Mouse (Mus musculus) midbrain, embryonic 12.5 days (tissue): ENCODE measurements around the gene Syngr1. TPM values are rescaled to one million over a fixed set of nuclear protein-coding genes. Genes with fewer than 3 reads are reported as not detected.

Experiments
- ATAC-seq: fragments of 200-750 bp; cut with Nextera tagmentation; 2 replicates; pipeline ENCODE4 v1.8.0; 2017; ENCODE audit warnings: low read depth, moderate TSS enrichment, moderate library complexity; ENCODE audit not compliant: low FRiP score
- H3K27ac ChIP-seq: fragments of 300-500 bp; sonication (generic); replicated peaks from 2 replicates; pipeline ENCODE4 v1.5.1; 2016; ENCODE audit warnings: mild to moderate bottlenecking
- H3K27me3 ChIP-seq: fragments of 300-500 bp; sonication (generic); 2 replicates; pipeline ENCODE4 v1.6.1; 2016; ENCODE audit warnings: mild to moderate bottlenecking
- H3K36me3 ChIP-seq: fragments of 300-500 bp; sonication (generic); 2 replicates; pipeline ENCODE4 v1.6.1; 2016
- H3K4me1 ChIP-seq: fragments of 300-500 bp; sonication (generic); 2 replicates; pipeline ENCODE4 v1.6.1; 2016
- H3K4me2 ChIP-seq: fragments of 300-500 bp; sonication (generic); replicated peaks from 2 replicates; pipeline ENCODE4 v1.6.1; 2016; ENCODE audit warnings: mild to moderate bottlenecking, moderate library complexity
- H3K4me3 ChIP-seq: fragments of 300-500 bp; sonication (generic); 2 replicates; pipeline ENCODE4 v1.5.1; 2016; ENCODE audit warnings: mild to moderate bottlenecking
- H3K9ac ChIP-seq: fragments of 300-500 bp; sonication (generic); replicated peaks from 2 replicates; pipeline ENCODE4 v1.6.1; 2016; ENCODE audit warnings: mild to moderate bottlenecking, moderate library complexity
- H3K9me3 ChIP-seq: fragments of 300-500 bp; sonication (generic); 2 replicates; pipeline ENCODE4 v1.6.1; 2016; ENCODE audit warnings: mild to moderate bottlenecking
- WGBS: fragments of 180-500 bp; shearing (Covaris S2); methylation state at CpG from one replicate; pipeline ENCODE4 v1.1.7; 2016; 5-methylcytosine and 5-hydroxymethylcytosine counted together
- polyA plus RNA-seq: library from polyadenylated mRNA; unstranded; fragments of >200 nt; fragmentation: Nextera tagmentation; extraction: Ambion mirVana; gene quantifications from 2 replicates; pipeline ENCODE4 v1.2.1, GENCODE M21; 2016

Syngr1 gene
- polyA plus RNA-seq, 1 experiment from 2014 or later: 10.8 TPM

DNA sequence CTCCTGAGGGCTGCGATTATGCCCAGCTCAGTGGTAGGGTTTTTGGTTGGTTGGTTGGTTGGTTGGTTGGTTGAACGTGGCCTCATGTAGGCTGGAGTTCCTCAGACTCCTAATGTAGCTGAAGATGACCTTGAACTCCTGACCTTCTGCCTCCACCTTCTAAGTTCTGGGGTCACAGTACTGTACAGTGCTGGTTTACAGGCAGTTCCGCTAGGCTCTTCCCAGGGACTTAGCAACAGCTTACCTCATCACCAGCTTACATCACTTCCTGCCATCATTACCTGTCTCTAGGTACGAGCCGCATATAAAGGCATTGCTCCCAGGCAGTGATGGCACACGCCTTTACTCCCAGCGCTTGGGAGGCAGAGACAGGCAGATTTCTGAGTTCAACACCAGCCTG, 33.0 kb upstream of the Syngr1 start:
- no peak overlapping the region for H3K27ac ChIP-seq
- H3K9me3 ChIP-seq: no peaks in the 10 kb centered on the region
- H3K36me3 ChIP-seq: no peaks in the 10 kb centered on the region
- ATAC-seq: no peak
- 93% methylated on average over 7 of the region's 7 CpGs for WGBS
- no peak overlapping the region for H3K9ac ChIP-seq
- peaks cover 3% of the 10 kb centered on the region; the same call in 1 of the 2 replicates for H3K4me1 ChIP-seq
- no peaks in the 10 kb centered on the region; the same call in 1 of the 2 replicates for H3K27me3 ChIP-seq
- H3K4me2 ChIP-seq: no peak overlapping the region
- no peak overlapping the region for H3K4me3 ChIP-seq

DNA sequence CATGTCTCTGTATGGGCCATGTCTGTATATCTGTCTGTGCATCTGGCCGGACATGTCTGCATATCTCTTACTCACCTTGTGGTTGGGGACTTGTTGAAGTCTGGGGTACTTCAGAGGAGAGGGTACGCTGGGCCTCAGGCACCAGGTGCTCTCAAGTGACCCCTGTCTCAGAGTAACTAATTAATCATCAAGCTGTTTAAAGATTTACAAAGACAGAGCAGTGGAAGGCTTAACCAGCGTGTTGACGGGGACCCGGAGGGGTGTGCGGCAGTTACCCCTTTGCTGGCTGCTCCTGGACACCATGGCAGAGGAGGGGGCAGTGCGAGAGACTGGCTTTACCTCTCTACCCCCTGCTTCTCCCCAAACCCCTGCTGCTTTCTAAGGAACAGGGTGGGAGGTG, 31.5 kb upstream of the Syngr1 start:
- WGBS: 93% methylated on average over 7 of the region's 7 CpGs
- no peak overlapping the region for H3K9ac ChIP-seq
- H3K36me3 ChIP-seq: no peaks in the 10 kb centered on the region
- no peak overlapping the region for H3K4me3 ChIP-seq
- H3K9me3 ChIP-seq: no peaks in the 10 kb centered on the region
- ATAC-seq: no peak
- H3K27ac ChIP-seq: no peak overlapping the region
- peaks cover 6% of the 10 kb centered on the region for H3K27me3 ChIP-seq
- no peak overlapping the region for H3K4me2 ChIP-seq
- H3K4me1 ChIP-seq: peaks cover 3% of the 10 kb centered on the region; the same call in 1 of the 2 replicates

DNA sequence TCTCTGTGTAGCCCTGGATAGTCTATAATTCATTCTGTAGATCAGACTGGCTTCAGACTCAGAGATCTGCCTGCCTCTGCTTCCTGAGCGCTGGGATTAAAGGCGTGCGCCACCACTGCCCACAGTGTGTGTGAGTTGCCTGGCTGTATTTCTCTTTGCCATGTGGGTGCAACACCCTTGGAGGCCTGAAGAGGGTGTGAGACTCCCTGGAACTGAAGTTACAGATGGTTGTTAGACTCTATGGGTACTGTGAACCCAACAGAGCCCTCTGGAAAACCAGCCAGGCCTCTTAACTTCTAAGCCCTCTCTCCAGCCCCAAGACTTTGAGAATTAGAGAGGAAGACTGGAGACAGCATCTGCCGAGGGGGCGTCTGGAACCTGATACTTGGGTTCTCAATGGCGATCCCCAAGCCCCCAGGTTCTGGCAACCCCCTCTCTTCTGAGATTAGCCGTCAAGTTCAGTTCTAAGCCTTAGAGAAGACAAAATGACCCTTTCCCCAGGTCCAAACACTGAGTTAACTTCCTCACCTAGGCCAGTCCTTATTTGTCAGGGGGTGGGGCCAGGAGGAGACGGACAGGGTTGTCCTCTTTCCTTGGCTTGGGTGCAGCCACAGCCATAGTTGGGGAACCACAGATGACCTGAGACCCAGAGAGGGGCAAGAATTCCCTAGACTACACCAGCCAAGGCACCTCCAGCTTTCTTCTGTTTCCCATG, 30.6 kb upstream of the Syngr1 start:
- Histone ChIP-seq H3K9ac (no peak overlapping the region), H3K4me1 (peaks cover 3% of the 10 kb centered on the region; the same call in 1 of the 2 replicates), H3K36me3 (no peaks in the 10 kb centered on the region), H3K27me3 (peaks cover 6% of the 10 kb centered on the region), H3K27ac (no peak overlapping the region), H3K4me2 (no peak overlapping the region), H3K9me3 (no peaks in the 10 kb centered on the region), H3K4me3 (no peak overlapping the region)
- 95% methylated on average over 8 of the region's 8 CpGs for WGBS
- ATAC-seq: no peak

DNA sequence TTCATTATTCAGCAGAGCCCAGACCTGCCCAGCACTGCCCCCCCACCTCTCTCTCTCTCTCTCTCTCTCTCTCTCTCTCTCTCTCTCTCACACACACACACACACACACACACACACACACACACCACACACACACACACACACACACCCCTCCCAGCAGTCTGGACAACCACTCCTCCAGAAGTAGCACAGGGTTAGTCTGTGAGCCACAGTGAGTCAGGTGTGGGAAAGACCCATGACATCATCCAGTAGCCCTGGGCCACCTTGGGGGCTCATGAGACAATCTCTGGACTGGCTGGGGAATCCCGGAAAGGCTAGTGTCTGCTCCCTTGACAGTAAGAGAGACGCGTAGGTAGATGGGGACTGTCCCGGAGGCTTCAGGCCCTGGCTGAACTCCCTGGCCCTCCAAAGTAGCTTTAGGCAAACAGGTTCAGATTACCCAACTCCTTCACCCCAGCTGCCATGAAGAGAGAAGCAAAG, 30.0 kb upstream of the Syngr1 start:
- no peak for ATAC-seq
- Histone ChIP-seq H3K36me3 (no peaks in the 10 kb centered on the region), H3K9ac (no peak overlapping the region), H3K9me3 (no peaks in the 10 kb centered on the region), H3K27me3 (peaks cover 6% of the 10 kb centered on the region), H3K4me3 (no peak overlapping the region), H3K27ac (no peak overlapping the region), H3K4me2 (no peak overlapping the region), H3K4me1 (peaks cover 3% of the 10 kb centered on the region; the same call in 1 of the 2 replicates)
- WGBS: 93% methylated on average over 4 of the region's 4 CpGs

DNA sequence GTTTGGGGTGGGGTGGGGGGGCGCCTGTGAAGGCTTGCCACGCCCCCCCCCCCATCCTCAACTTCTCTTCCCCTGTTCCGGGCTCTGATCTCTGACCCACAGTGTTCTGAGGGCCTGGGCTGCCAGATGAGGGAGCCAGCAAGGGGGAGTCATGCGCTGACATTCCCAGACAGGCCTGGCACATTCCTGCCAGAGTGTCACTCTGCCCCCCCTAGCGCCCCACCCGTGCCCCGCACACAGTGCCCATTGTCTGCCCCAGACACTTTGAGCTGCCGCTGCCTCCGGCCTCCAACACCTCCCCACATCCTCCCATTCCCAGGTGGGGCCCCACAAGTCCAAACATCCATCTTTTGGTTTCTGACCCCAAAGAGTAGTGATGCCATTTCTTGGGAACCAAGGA, 28.8 kb upstream of the Syngr1 start:
- Histone ChIP-seq H3K36me3 (no peaks in the 10 kb centered on the region), H3K9ac (no peak overlapping the region), H3K4me2 (no peak overlapping the region), H3K27me3 (peaks cover 6% of the 10 kb centered on the region), H3K4me3 (no peak overlapping the region), H3K4me1 (no peaks in the 10 kb centered on the region), H3K9me3 (no peaks in the 10 kb centered on the region), H3K27ac (no peak overlapping the region)
- 75% methylated on average over 7 of the region's 9 CpGs for WGBS
- no peak for ATAC-seq

- H3K9ac ChIP-seq: no peak overlapping the region
- WGBS: 47% methylated on average over 5 of the region's 5 CpGs
- no peak for ATAC-seq
- H3K27me3 ChIP-seq: peaks cover 6% of the 10 kb centered on the region
- no peak overlapping the region for H3K4me2 ChIP-seq
- H3K4me1 ChIP-seq: no peaks in the 10 kb centered on the region
- no peaks in the 10 kb centered on the region for H3K9me3 ChIP-seq
- no peak overlapping the region for H3K4me3 ChIP-seq
- H3K27ac ChIP-seq: no peak overlapping the region
- H3K36me3 ChIP-seq: no peaks in the 10 kb centered on the region
These were observed 28.3 kb upstream of the Syngr1 start for GRCm38 (mm10) chr15:80062821-80063220.

DNA sequence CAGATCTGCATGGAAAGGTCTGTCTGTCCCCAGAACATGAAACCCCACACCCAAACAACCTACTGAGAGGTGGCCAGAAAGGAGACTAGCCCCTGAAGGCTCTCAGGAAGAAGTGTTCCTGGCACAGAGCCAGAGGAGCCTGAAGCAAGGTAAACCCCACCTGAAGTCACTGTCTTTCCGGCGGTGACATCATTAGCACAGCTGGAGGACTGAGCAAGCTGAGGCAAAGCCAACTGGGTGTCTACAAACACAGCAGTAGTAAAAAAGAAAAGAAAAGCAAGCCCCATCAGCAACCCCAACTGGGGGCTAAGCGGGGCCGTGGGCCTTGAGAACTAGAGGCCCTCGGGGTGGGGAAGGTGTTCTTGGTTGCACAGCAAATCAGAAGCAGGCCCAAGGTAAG, 26.2 kb upstream of the Syngr1 start:
- Histone ChIP-seq H3K4me1 (no peaks in the 10 kb centered on the region), H3K36me3 (no peaks in the 10 kb centered on the region), H3K9ac (no peak overlapping the region), H3K27me3 (peaks cover 6% of the 10 kb centered on the region), H3K27ac (no peak overlapping the region), H3K9me3 (no peaks in the 10 kb centered on the region), H3K4me3 (no peak overlapping the region), H3K4me2 (no peak overlapping the region)
- no peak for ATAC-seq
- 72% methylated on average over 5 of the region's 5 CpGs for WGBS

DNA sequence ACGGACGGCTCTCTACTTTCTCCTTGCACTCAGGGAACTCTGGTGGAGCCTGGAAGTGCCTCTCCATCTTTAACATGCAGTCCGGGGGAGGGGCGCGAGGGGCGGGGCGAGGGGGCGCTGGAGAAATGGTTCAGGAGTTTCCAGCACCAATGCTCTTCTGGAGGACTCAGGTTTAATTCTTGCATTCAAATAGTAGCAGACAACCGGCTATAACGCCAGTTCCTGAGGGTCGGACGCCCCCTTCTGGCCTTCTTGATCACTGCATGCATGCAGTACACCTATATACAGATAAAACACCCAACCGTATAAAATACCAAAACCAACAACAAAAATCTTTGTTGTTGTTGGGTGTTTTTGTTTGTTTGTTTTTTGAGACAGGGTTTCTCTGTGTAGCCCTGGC, 25.7 kb upstream of the Syngr1 start:
- 14% methylated on average over 13 of the region's 13 CpGs for WGBS
- H3K4me1 ChIP-seq: no peaks in the 10 kb centered on the region
- peaks cover 10% of the 10 kb centered on the region for H3K27me3 ChIP-seq
- ATAC-seq: no peak
- no peaks in the 10 kb centered on the region for H3K36me3 ChIP-seq
- no peak overlapping the region for H3K4me3 ChIP-seq
- no peak overlapping the region for H3K9ac ChIP-seq
- no peaks in the 10 kb centered on the region for H3K9me3 ChIP-seq
- no peak overlapping the region for H3K4me2 ChIP-seq
- no peak overlapping the region for H3K27ac ChIP-seq

DNA sequence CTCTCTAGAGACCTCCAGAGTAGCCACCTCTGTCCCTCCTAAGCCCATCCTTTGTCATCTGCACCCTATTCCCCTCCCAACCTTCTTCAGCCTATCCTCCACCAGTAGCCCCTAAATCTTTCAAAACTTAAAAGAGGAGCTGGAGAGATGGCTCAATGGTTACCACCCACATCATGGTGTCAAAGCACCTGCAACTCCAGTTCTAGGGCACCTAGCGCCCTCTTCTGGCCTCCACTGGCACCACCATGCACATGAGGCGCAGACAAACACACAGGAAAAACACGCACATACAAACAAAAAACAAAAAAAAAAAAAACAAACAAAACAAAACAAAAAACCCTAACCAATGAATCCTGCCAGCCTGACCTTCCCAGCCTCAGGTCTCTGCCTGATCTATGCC, 24.6 kb upstream of the Syngr1 start:
- Histone ChIP-seq H3K4me2 (no peak overlapping the region), H3K9ac (no peak overlapping the region), H3K9me3 (no peaks in the 10 kb centered on the region), H3K4me1 (no peaks in the 10 kb centered on the region), H3K4me3 (no peak overlapping the region), H3K27me3 (peaks cover 10% of the 10 kb centered on the region), H3K36me3 (no peaks in the 10 kb centered on the region), H3K27ac (no peak overlapping the region)
- 49% methylated on average over 3 of the region's 3 CpGs for WGBS
- ATAC-seq: no peak

DNA sequence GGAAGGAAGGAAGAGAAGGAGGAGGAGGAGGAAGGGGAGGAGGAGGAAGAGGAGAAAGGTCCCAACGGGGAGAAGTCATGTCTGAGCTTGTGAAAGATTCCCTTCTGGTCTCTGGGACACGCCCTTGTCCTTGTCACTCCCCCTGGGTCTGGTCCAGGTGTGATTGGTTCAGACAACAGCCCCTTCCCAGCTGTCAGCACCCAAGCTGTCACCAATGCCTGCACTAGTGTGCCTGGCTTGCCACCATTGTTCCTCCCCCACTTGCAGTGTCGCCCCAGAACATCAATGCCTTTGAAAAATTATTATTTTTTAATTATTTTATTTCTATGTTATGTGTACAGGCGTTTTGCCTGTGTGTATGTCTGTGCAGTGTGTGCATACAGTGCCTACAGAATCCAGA, 22.0 kb upstream of the Syngr1 start:
- H3K27ac ChIP-seq: no peak overlapping the region
- WGBS: 62% methylated on average over 4 of the region's 4 CpGs
- no peak overlapping the region for H3K4me3 ChIP-seq
- no peak overlapping the region for H3K4me2 ChIP-seq
- ATAC-seq: no peak
- H3K27me3 ChIP-seq: 0 out of 2 replicates have a peak, but pooled peaks cover 5% of the 10 kb centered on the region
- no peaks in the 10 kb centered on the region for H3K9me3 ChIP-seq
- H3K36me3 ChIP-seq: no peaks in the 10 kb centered on the region
- no peak overlapping the region for H3K9ac ChIP-seq
- H3K4me1 ChIP-seq: no peaks in the 10 kb centered on the region

GRCm38 (mm10) chr15:80070095-80070644, 21.0 kb upstream of the Syngr1 start:
- Histone ChIP-seq H3K27ac (no peak overlapping the region), H3K4me2 (no peak overlapping the region), H3K36me3 (no peaks in the 10 kb centered on the region), H3K4me1 (no peaks in the 10 kb centered on the region), H3K9ac (no peak overlapping the region), H3K4me3 (no peak overlapping the region), H3K27me3 (0 out of 2 replicates have a peak, but pooled peaks cover 4% of the 10 kb centered on the region), H3K9me3 (no peaks in the 10 kb centered on the region)
- 58% methylated on average over 8 of the region's 8 CpGs for WGBS
- ATAC-seq: no peak

- 0 out of 2 replicates have a peak, but pooled peaks cover 4% of the 10 kb centered on the region for H3K27me3 ChIP-seq
- H3K4me2 ChIP-seq: no peak overlapping the region
- no peak for ATAC-seq
- 0 out of 2 replicates have a peak, but pooled peaks cover 2% of the 10 kb centered on the region for H3K4me1 ChIP-seq
- 36% methylated on average over 9 of the region's 9 CpGs for whole genome bisulfite sequencing
- no peak overlapping the region for H3K4me3 ChIP-seq
- no peaks in the 10 kb centered on the region for H3K9me3 ChIP-seq
- H3K9ac ChIP-seq: no peak overlapping the region
- H3K36me3 ChIP-seq: peaks cover 7% of the 10 kb centered on the region
- no peak overlapping the region for H3K27ac ChIP-seq
These were observed 19.1 kb upstream of the Syngr1 start for GRCm38 (mm10) chr15:80071951-80072437.
